Comparison of ENCODE assay signal across 29 mouse cellular contexts in genomic region chr14:121234741-121235307, GRCm38 (mm10).
A peak's percentile ranks its signal among the peaks of the same experiment; 100 is the strongest.
DNase-seq lines count a peak whose midpoint lies in the region; ATAC-seq lines count a peak whose summit lies in the region.
"Had no signal": no experiment of that assay in that cellular context is flagged by ENCODE, and none has a peak within 500 bp of the region (broad histone marks: within the 10 kb centered on the region; RNA-seq: fewer than 3 reads in every experiment).

No protein-coding gene starts in this region.

- no peak overlapping the region for H3K4me2 ChIP-seq in forebrain, embryonic 16.5 days (ENCODE audit: low read length)
- no peak overlapping the region for H3K4me2 ChIP-seq in kidney, embryonic 16.5 days (replicated peaks; ENCODE audit: low read depth, low read length)
- H3K4me2 ChIP-seq in embryonic facial prominence, embryonic 12.5 days (replicated peaks) = no peak overlapping the region
- H3K4me2 ChIP-seq: forebrain, embryonic 13.5 days; heart, embryonic 15.5 days; liver, embryonic 11.5 days; lung, embryonic 15.5 days; midbrain, embryonic 12.5 days; neural tube, embryonic 15.5 days had no signal

- H3K4me1 ChIP-seq in forebrain, embryonic 10.5 days = peaks cover 35% of the 10 kb centered on the region
- H3K4me1 ChIP-seq in forebrain, embryonic 16.5 days (replicated peaks; ENCODE audit: control insufficient read depth, insufficient read depth, low read length) = no peaks in the 10 kb centered on the region
- H3K4me1 ChIP-seq in kidney, embryonic 16.5 days (ENCODE audit: insufficient read depth, low read length) = peaks cover 15% of the 10 kb centered on the region
- peaks cover 11% of the 10 kb centered on the region; the same call in 1 of the 2 replicates for H3K4me1 ChIP-seq in embryonic facial prominence, embryonic 12.5 days
- H3K4me1 ChIP-seq: heart, embryonic 10.5 days; heart, embryonic 15.5 days; neural tube, embryonic 15.5 days had no signal

- ATAC-seq in forebrain, embryonic 16.5 days = no peak
- peak; percentile 57 for ATAC-seq in kidney, embryonic 16.5 days (ENCODE audit: low FRiP score, low TSS enrichment)
- 0 out of 2 replicates have a peak, but pooled peaks have one; percentile 41 for ATAC-seq in embryonic facial prominence, embryonic 12.5 days (ENCODE audit: insufficient number of reproducible peaks, insufficient read depth, low FRiP score, low TSS enrichment)
- ATAC-seq: forebrain, embryonic 13.5 days; hindbrain, embryonic 16.5 days had no signal

- peaks cover 70% of the 10 kb centered on the region for H3K36me3 ChIP-seq in forebrain, embryonic 10.5 days (replicated peaks)
- H3K36me3 ChIP-seq in forebrain, embryonic 16.5 days (ENCODE audit: control insufficient read depth, insufficient read depth) = peaks cover 16% of the 10 kb centered on the region; the same call in 1 of the 2 replicates
- H3K36me3 ChIP-seq in kidney, embryonic 16.5 days (ENCODE audit: insufficient read depth, low read length) = peaks cover 69% of the 10 kb centered on the region
- peaks cover 55% of the 10 kb centered on the region for H3K36me3 ChIP-seq in embryonic facial prominence, embryonic 12.5 days
- H3K36me3 ChIP-seq: G1E had no signal

- H3K27me3 ChIP-seq in forebrain, embryonic 10.5 days (ENCODE audit: poor library complexity, severe bottlenecking) = no peaks in the 10 kb centered on the region
- H3K27me3 ChIP-seq in forebrain, embryonic 16.5 days (replicated peaks; ENCODE audit: control insufficient read depth, insufficient read depth, low read length) = no peaks in the 10 kb centered on the region
- H3K27me3 ChIP-seq in kidney, embryonic 16.5 days (ENCODE audit: insufficient read depth, low read length) = no peaks in the 10 kb centered on the region
- H3K27me3 ChIP-seq in embryonic facial prominence, embryonic 12.5 days = no peaks in the 10 kb centered on the region
- H3K27me3 ChIP-seq: forebrain, embryonic 13.5 days; heart, embryonic 15.5 days; lung, embryonic 15.5 days; neural tube, embryonic 15.5 days had no signal

- 18% methylated on average over 12 of the region's 12 CpGs for WGBS in forebrain, embryonic 10.5 days
- WGBS in forebrain, embryonic 16.5 days = 23% methylated on average over 12 of the region's 12 CpGs
- 26% methylated on average over 12 of the region's 12 CpGs for WGBS in kidney, embryonic 16.5 days
- WGBS in embryonic facial prominence, embryonic 12.5 days = 26% methylated on average over 12 of the region's 12 CpGs

- no peak overlapping the region for H3K4me3 ChIP-seq in forebrain, embryonic 10.5 days
- no peak overlapping the region for H3K4me3 ChIP-seq in forebrain, embryonic 16.5 days (replicated peaks; ENCODE audit: low read length)
- no peak overlapping the region for H3K4me3 ChIP-seq in kidney, embryonic 16.5 days (ENCODE audit: low read length)
- no peak overlapping the region for H3K4me3 ChIP-seq in embryonic facial prominence, embryonic 12.5 days
- H3K4me3 ChIP-seq: forebrain, embryonic 13.5 days; heart, embryonic 10.5 days; heart, embryonic 15.5 days; lung, embryonic 15.5 days; midbrain, embryonic 12.5 days; neural tube, embryonic 15.5 days had no signal

- H3K27ac ChIP-seq in forebrain, embryonic 10.5 days = peak overlapping the region; percentile 35
- H3K27ac ChIP-seq in forebrain, embryonic 16.5 days (ENCODE audit: low read length) = no peak overlapping the region
- H3K27ac ChIP-seq in kidney, embryonic 16.5 days (ENCODE audit: low read length) = peak overlapping the region; percentile 66
- H3K27ac ChIP-seq in embryonic facial prominence, embryonic 12.5 days = peak overlapping the region; percentile 80; the same call in 1 of the 2 replicates
- H3K27ac ChIP-seq: forebrain, embryonic 13.5 days; heart, embryonic 10.5 days; heart, embryonic 15.5 days; lung, embryonic 15.5 days; midbrain, embryonic 12.5 days; neural tube, embryonic 15.5 days had no signal

- H3K9me3 ChIP-seq in forebrain, embryonic 10.5 days = no peaks in the 10 kb centered on the region
- H3K9me3 ChIP-seq in forebrain, embryonic 16.5 days (ENCODE audit: control insufficient read depth, low read length) = no peaks in the 10 kb centered on the region
- H3K9me3 ChIP-seq in kidney, embryonic 16.5 days (ENCODE audit: low read length) = no peaks in the 10 kb centered on the region
- H3K9me3 ChIP-seq in embryonic facial prominence, embryonic 12.5 days = no peaks in the 10 kb centered on the region
- H3K9me3 ChIP-seq: forebrain, embryonic 13.5 days; heart, embryonic 10.5 days; heart, embryonic 15.5 days; lung, embryonic 15.5 days; midbrain, embryonic 12.5 days; neural tube, embryonic 15.5 days had no signal

- DNase-seq in forebrain, embryonic 10.5 days (ENCODE audit: extremely low spot score, low spot score) = no peak
- no peak for DNase-seq in kidney, postnatal 36 days
- DNase-seq in embryo, embryonic 10.5 days (ENCODE audit: low spot score) = peak; percentile 27
- no peak for DNase-seq in urinary bladder, adult 2 months (ENCODE audit: low spot score)
- no peak for DNase-seq in adrenal gland, adult 8-10 months
- DNase-seq: adrenal gland, postnatal 10 days; cerebellum, adult 8-10 months; cerebellum, postnatal 25 days; gastrocnemius, postnatal 14 days; heart, adult 11 months; heart, postnatal 36 days; kidney, adult 2 months; layer of hippocampus, postnatal 36 days; retina, postnatal 1 day; right cerebral cortex, postnatal 14 days; spleen, adult 18-20 months; thymus, postnatal 14 days had no signal

- H3K9ac ChIP-seq in forebrain, embryonic 16.5 days (replicated peaks; ENCODE audit: low read depth, low read length) = no peak overlapping the region
- no peak overlapping the region for H3K9ac ChIP-seq in kidney, embryonic 16.5 days (replicated peaks; ENCODE audit: low read length)
- no peak overlapping the region for H3K9ac ChIP-seq in embryonic facial prominence, embryonic 12.5 days
- H3K9ac ChIP-seq: forebrain, embryonic 13.5 days; heart, embryonic 15.5 days; lung, embryonic 15.5 days; midbrain, embryonic 12.5 days; neural tube, embryonic 15.5 days had no signal
